Mouse (Mus musculus) skeletal muscle tissue, adult 2 months (tissue): Measurements from ENCODE around the gene Sox6.

ENCODE experiments used
- DNase-seq: peaks from one replicate; pipeline ENCODE4 v3.0.0-alpha.2; 2012; ENCODE audit warnings: low read depth, low spot score

Sox6 gene

DNA sequence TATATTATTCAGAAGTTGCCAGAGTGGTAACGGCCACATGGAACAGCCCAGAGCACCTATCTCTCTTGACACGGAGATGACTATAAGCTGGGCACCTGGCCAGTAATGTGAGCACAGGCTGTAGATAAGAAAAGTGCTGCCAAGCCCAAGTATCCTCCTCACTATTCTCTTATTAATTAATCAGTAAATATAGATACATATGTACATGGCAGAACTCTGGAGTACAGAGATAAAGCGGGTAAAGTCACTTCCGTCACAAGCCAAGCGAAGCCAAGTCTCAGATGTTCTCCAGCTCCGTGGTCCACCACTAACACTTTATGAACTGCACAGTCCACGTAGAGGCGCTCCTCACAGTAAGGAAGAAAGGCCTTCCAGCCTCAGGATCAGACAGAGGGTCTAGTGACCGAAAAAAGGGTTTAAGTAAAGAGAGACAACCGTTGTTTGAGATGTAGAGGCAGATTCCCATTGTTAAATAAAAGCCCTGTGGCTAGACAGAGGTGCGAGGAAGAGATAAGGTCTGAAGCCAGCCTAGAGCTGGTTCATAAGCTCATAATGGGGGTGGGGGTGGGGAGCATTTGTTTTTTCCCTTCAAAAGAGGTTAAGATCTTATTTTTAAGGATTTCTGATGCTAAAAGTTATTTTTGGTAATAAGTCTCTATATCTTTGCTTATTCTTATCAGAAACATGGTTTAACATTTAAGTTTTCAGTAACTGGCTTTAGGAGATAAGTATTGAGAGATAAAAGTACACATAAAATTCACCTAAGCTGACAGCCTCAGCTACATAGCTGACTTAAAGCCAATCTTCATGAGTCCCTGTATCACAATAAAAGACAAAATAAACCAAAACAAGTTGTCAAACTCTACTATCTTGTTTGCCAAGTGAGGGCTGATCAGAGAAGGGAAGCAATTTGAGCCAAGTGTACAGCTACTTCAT is 207.4 kb downstream of the Sox6 start:
- no peak for DNase-seq

DNA sequence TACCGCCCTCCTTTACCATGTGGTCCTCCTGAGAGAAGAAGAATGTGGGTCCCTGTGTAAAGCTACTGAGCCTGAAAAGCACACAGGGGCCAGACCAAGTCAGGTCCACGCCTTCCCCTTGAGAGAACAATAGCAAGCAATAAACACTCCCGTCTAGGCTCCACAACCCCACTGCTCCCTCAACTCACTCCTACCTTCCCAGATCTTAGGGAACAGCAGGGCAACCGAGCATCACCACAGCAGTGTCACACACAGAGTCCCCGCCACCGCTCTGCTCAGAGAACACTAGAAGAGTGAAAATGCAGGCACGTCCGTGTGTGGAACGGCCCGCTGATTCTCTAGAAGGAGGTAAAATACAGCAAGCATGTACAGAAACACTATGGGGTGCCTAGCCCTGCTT is 208.2 kb downstream of the Sox6 start:
- no peak for DNase-seq

DNA sequence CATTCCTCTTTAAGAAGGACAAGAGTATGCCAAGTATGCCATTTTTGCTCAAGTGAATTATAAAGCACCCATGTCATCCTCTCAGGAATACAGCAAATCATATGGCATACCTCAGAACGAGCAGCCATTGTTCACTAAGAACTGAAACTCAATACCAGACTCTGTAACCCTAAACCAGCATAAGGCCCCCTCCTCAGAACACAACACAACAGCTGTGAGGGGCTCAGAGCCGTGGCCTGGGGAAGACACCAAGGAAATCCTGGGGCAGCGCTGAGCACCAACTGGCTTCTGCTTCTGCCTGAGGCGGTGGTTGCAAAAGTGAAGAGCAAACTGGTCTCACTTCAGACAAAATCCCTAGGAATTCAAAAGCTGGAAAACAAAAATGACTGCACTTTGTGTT is 208.8 kb downstream of the Sox6 start:
- DNase-seq, result no peak

DNA sequence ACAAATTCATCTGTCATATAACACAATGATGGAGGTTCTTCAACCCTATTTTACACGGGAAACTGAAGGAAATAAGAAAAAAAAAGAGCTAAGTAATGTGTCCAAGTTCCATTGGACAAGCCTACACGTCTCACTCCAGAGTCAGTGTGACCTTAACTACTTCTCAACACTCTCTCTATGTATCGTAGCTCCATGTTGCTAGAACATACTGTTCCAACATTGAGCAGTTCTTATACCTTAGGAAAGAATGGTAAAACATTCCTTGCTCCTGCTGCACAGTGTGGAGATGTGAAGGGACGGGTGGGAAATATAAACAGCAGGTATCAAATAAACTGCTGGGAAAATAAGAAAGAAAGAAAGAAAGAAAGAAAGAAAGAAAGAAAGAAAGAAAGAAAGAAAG is 209.3 kb downstream of the Sox6 start:
- no peak for DNase-seq

DNA sequence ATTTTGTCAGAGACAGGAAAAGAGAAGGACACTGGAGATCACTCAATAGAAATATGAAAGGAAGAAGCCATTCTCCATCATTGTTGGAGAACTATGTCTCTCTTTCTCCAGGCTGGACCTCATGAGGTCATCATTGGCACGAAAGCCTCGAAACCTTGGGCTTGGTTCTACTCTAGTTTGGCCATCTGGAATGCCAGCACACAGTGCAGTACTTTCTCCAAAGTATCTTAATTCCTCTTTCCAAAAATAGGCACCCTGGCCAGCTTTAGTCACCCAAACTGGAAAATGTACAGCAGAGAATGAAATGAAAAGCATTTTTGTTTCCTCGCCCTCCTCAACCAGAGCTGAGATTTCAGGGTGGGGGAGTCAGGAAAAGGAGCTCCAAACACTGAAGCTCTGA is 213.3 kb downstream of the Sox6 start:
- peak; percentile 43 for DNase-seq

DNA sequence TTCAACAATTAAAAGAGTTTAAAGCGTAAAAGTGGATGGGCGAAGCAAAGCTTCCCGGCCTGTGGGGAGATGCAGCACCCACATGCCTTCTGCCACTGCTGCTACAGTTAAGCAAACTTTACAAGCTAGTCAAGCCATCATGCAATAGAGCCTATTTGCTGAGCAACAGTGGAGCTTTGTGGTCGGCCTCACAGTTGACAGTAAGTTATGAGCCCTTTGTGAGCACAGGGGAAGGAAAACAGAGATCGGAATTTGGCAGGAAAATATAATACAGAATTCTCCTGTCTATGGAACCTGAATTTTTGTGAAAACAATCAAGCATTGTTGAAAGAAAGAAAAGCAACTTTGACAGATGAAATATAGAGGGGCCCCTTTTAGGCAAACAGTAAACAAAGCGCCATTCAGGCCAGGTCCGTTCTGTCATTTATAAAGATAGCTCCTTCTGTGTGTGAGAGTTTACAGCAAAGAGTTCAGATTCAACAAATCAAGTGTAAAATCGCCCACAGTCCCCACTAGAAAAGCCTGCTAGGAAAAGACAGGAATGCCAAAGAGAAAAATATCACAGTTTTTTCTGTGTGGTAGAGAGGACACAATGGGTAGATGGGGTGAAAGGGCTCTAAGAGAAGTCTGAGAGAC is 213.9 kb downstream of the Sox6 start:
- DNase-seq, result no peak

DNA sequence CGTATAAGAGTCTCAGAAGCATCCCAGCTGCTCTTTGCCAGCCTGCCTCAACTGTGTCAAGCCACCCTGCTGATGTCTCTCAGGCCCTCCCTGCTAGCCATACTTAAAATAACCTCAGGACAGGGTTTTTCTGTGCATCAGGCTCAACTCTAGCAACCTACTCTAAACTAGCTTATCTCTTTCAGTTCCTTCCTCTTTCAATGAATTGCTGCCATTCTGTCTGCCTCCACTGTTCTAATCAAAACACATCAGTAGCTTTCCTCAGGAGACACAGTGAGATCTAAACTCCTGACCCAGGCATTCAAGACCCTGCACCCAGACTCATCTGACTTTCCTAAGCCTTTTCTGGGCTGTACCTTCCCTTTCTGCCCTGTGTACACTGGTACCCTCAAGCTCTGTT is 219.5 kb downstream of the Sox6 start:
- no peak for DNase-seq

DNA sequence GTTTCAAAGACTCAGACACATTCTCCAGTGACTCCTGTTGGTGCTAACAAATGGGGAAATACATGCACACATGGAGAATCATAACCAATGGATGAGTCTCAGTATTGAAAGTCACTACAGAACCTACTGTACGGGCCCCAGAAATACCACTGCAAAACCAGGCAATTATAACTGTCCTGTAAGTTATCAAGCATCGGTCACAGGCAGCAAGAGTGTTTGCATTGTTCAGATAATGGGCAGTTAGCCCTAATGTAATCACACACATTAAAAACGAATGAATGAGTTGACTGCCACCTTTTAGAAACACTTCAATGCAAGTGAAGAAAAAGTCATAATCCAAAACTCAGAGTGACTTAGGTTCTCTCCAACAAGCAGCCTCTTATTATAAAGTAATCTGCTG is 235.3 kb downstream of the Sox6 start:
- no peak for DNase-seq

DNA sequence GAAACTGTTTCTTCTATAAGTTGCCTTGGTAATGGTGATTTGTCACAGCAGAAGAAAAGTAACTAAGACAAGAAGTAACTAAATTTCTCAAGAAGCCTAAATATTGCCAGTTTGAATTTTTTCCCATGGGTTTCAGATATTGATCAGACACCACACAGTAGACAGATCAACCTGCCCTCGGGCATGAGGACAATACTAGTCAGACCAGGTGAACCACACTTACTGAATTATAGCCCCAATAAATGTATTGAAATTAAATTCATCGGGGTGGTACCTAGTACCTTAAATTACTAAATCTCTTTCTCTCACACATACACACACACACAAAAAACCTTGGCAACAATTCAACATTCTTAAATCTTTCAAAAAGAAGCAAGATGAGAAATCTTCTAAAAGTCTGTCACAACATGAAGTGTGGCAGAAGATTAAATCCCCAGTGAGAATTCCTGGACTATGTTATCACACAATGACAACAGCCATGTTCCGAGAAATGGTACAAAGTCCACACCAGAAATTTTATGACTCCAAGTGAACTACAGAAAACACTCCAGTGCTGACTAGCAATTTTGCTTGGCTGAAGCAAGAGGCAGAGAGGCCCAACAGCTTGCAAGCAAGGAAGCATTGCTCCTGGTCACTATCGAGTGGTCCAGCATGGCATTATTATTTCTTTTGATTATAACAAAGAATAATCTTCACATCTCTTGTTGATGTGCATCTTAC is 244.3 kb downstream of the Sox6 start:
- no peak for DNase-seq

DNA sequence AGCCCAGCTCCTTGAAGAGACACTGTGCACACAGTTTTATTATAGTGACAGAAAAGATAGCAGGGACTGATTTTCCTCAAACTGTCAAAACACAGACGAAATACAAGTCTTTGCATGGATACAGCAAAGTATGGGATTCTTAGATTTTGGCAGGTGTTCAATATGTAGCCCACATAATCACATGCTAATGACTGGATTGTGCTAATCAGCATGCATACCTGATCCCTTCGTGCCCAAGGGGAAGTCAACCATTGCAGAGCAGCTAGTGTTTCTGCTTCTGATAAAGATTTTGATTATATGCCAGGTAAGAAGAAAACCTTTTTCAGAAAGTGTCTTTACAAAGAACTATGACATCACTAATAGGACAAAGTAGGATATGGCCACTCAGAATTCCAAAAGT is 245.8 kb downstream of the Sox6 start:
- DNase-seq, result no peak

DNA sequence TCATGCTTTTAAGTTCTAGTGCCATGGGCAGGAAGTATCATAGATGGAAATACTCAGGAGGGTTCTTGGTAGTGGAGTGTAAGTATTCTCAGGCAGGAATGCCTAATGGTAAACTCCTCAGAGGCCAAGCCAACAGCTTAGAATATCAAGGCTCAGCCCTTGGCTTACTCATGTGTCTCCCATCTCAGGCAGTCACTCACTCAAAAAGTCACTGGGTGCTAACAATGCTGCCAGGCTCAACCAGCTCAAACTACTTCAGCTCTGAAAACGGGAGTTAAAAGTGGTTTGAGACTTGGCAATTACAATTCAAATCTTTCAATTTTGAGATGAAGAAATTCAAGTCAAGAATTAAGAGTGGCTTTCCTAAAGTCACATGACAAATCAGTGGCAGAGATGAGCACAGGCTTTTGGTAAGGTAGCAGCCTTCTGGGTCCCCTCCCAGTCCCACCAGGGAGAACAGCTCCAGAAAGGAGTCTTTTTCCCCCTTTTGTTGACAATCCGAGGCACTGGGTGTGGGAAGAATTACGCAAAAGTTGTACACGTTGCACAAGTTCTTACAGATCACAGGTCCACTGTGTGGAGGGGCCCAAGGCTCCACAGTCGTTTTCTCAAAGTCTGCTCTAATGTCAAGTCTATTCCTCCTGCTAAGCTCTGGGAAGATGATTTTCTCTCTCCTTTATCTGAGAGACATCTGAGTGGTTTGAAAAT is 249.3 kb downstream of the Sox6 start:
- DNase-seq, result no peak

DNA sequence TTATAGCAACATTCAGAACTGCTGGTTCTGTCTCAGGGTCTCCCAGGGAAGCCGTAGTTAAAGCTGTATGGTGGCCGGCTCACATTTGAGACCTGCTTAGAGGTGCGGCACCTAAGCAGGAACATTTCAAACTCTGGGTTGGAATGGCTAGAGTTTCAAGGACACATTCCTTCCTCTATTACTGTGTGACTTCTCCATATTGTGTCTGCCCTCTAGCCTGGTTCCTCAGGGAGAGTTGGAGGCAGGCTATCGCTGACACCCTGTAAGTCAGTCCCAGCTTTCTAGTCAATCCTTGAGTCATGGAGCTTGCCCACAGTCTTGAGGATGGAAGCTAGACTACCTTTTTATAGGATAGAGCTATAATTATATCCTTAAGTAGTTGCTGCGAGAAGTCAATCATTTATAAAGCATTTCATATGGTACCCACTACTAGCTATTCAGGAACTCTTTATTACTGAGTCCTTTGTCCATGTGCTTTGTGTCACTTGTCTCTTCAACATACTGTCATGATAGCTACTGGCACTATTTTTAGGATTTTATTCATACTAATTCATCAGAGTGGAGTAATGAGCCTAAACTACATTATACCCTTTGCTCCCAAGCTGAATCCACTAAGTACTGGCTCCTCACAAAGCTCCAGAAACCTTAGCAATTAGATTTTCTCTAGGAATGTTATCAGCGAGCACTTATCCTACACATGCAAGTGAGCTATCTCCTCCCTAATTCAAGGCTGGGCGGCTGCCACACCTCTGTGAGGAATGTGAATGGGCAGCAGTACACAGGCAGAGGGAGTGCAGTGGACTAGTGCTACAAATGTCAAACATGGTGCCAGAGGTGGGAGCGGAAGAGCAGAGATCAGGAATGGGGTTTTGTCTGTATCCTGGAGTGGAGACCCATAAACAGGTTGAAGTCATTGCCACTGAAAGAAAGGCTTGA is 254.3 kb downstream of the Sox6 start:
- DNase-seq, result no peak

DNA sequence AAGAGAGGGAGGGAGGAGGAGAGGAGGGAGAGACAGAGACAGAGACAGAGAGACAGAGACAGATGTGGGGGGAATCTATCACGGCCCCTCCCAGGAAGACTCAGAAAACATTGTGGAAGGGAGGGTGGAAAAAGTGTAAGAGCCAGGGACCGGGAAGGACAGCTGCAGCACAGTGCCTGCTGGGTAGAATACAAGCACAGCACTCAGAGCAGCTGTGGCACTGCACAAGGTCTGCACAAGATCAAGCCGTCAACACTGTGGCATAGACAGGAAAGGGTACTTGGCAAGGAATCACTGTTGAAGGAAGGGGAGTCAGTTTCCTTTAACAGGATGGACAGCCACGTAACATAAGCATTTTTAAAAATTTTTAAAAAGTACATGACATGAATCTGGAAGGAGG is 258.4 kb downstream of the Sox6 start:
- DNase-seq, result no peak

DNA sequence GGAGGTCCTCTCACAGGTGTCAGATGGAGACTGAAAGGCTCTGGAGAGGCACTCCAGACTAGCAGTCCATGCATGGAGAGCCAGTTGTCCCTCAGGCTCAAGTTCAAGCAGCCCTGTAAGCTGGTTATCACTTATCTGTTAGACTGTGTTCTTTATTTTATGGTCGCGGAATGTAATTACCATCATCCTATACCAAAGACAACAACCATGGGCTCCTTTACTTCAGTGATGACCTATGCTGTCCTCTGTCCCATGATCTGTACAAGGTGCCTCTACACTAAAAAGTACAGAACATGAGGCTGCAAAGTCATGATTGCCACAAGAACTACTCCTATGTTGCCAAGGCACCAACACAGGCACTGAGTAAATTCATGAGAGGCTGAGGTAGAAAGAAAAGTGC is 259.1 kb downstream of the Sox6 start:
- DNase-seq, result no peak

DNA sequence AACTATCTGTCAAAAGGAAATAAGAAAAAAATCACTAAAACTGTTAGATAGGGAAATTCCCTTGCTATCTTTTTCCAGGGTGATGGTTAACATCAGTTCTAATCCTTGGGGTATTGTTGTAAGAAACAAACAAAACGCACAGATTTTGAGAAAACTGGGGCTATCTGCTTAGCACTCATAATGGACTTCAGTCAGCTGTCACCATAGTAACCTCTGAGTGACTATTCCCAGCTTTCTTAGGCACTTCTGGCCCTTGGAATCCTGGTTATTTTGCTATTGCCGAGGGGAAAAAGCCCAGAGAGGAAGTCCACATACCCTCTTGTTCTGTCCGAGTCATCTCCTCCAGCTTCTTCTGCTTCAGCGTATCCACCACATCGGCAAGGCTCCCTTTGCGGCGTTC is 261.9 kb downstream of the Sox6 start:
- DNase-seq, result no peak

DNA sequence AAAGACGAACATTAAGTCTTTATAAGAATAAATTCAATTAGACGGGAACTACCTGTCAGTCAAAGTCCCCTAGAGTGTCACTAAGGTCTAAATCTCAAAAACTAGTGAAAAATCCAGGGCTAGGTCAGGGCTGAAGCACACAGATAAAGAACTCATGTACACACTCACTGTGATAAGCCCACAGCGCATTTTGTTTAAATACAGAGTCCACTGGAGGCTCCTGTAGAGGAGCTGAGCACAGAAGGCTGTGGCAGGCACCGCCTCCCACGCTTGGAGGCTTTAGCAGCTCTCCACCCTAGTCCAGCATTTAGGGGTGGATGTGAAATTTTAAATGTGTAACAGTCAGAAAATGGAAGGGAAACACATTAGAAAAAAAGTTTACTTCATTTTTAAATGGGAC is 262.3 kb downstream of the Sox6 start:
- no peak for DNase-seq

DNA sequence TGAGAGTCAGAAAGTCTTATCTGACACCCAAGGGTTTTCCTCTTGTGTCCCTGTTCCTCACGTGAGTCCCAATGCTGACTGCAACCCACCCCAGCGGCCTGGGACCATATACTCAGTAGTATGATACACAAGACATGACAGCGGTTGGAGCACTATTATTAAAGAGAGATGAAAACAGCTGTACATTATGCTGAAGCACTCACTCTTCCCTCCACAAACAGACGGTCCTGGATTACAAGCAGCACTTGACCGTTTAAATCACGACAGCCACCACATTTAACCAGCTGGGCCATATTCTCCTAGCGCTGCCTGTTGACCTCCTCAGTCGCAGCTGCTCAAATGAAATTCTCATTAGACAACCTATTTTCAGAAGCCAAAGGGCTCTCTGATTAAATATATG is 272.3 kb downstream of the Sox6 start:
- no peak for DNase-seq

DNA sequence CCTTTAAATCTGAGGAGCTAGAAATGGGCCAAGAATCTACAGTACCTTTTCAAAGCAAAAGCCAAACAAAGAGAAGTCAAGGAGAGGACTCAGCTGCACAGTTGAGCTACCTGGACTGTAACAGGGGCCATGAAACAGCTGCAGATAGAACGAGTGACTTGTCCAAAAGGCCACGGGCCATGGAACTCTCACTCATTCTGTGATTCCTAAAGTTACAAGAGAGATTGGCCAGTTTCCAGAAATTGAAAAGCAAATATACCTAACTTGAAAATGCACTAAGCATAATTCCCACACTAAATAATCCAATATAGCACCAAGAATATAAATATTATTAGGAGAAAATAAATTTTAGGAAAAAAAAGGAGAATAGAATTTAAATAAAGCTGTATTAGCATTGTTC is 274.7 kb downstream of the Sox6 start:
- no peak for DNase-seq

DNA sequence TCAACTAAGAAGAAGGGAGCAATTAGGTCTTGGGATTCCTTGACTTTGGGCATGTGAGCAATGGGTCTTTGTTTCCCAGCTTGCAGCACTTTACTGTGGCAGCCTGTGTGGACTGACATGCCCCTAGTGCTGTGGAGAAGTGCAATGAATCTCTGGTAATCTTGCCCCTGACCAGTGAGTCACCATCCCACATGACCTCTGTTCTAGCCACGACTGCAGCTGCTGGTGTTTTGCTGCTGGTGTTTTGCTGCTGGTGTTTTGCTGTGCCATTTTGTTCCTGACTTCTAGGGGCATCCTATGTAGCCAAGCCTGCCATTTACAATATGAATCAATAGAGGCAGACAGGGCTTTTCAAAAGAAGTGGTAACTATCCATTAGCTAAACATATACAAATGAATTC is 280.4 kb downstream of the Sox6 start:
- DNase-seq, result no peak

DNA sequence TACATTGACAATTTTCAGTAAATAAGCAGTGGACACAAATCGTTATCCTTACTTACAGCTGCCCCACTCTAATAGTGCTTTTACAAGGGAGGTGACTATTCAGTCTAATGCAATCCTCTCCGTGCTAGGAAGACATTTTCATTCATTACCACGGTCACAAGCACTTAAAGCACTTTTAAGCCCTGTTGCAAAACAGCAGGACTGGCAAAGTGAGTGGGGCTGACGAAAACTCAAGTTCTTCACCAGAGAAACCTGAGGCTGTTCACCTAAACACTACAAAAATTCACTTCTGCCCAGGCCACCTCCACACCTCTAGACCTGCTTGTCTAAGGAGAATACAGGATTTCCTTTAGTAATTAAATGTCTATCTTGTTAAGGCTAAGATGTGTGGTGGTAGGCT is 283.3 kb downstream of the Sox6 start:
- no peak for DNase-seq

DNA sequence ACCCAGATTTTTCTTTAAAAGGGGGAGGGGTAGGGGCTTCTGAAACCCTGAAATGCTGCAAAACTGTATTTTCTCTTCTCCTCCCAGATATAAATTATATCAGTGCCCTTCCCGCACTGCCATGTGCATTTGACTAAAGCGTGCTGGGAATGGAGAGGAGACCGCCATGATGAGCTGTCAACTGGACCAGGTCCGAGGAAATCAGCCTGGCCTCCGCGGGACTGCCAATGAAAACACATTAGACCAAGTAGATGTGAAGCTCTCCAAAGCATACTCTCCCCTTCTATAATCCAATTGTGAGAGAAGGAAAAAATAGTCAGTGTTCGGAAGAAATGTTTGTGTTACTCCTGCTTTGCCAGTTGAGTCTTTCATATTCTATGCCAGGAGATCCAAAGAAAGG is 284.4 kb downstream of the Sox6 start:
- no peak for DNase-seq
